Mouse (Mus musculus) lung, embryonic 14.5 days (tissue): ENCODE results near the gene Abca8b. TPM values are rescaled to one million over a fixed set of nuclear protein-coding genes. Genes with fewer than 3 reads are reported as not detected.
"Not testable (repeated sequence)": the region's sequence is repeated elsewhere in the genome, so short reads cannot be mapped to it uniquely, and the experiment has no call there.

Experiments
- ATAC-seq: fragments of 200-750 bp; cut with Nextera tagmentation; 2 replicates; pipeline ENCODE4 v1.8.0; 2017; ENCODE audit warnings: mild to moderate bottlenecking, moderate TSS enrichment, moderate library complexity; ENCODE audit not compliant: insufficient read depth
- DNase-seq: peaks from one replicate; pipeline ENCODE4 v3.0.0-alpha.2; 2015
- H3K27ac ChIP-seq: fragments of 300-500 bp; sonication (generic); 2 replicates; pipeline ENCODE4 v1.5.1; 2014; ENCODE audit warnings: low read depth, mild to moderate bottlenecking, moderate library complexity
- H3K27me3 ChIP-seq: fragments of 300-500 bp; sonication (generic); 2 replicates; pipeline ENCODE4 v1.6.1; 2014; ENCODE audit warnings: low read length, control low read depth; ENCODE audit not compliant: insufficient read depth
- H3K36me3 ChIP-seq: fragments of 300-500 bp; sonication (generic); 2 replicates; pipeline ENCODE4 v1.6.1; 2014; ENCODE audit warnings: control low read depth; ENCODE audit not compliant: insufficient read depth
- H3K4me1 ChIP-seq: fragments of 300-500 bp; sonication (generic); 2 replicates; pipeline ENCODE4 v1.6.1; 2014; ENCODE audit warnings: antibody characterized with exemption, control low read depth; ENCODE audit not compliant: insufficient read depth
- H3K4me2 ChIP-seq: fragments of 300-500 bp; sonication (generic); 2 replicates; pipeline ENCODE4 v1.6.1; 2014; ENCODE audit warnings: mild to moderate bottlenecking
- H3K4me3 ChIP-seq: fragments of 300-500 bp; sonication (generic); 2 replicates; pipeline ENCODE4 v1.5.1; 2014; ENCODE audit warnings: low read depth, low read length
- H3K9ac ChIP-seq: fragments of 300-500 bp; sonication (generic); 2 replicates; pipeline ENCODE4 v1.6.1; 2014
- H3K9me3 ChIP-seq: fragments of 300-500 bp; sonication (generic); 2 replicates; pipeline ENCODE4 v1.6.1; 2016; ENCODE audit warnings: low read depth, low read length, control low read depth
- CTCF ChIP-seq: IDR thresholded peaks from 2 replicates; pipeline ENCODE4 v1.5.1; 2016; ENCODE audit warnings: antibody characterized with exemption, low read depth
- WGBS: fragments of 180-500 bp; shearing (Covaris S2); extraction: QIAGEN DNeasy Blood & Tissue Kit; methylation state at CpG from one replicate; pipeline ENCODE4 v1.1.7; 2014; 5-methylcytosine and 5-hydroxymethylcytosine counted together
- polyA plus RNA-seq: library from polyadenylated mRNA; unstranded; fragments of >200 nt; fragmentation: Nextera tagmentation; extraction: Ambion mirVana; gene quantifications from 2 replicates; pipeline ENCODE4 v1.2.1, GENCODE M21; 2014

The Abca8b gene
- polyA plus RNA-seq, 1 experiment from 2014 or later = 0.53 TPM

DNA sequence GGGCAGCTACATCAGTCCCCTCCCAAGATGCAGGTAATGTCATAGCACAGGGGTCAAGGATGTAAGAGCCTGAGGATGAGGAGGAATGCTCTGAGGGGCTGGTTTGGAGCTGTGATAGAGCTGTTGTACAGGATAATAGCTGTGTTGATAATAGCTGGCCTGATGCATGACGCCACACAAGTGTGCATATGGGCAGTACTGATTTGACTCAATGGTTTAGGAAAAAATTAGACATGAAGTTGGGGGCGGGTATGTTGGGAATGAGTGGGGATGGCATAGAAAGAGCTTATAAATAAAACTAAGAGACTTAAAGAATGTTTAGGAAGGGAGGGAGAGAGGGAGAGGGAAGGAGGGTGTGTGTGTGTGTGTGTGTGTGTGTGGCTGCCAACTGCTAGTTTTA is 5.4 kb downstream of the Abca8b start:
- Histone ChIP-seq H3K9ac (no peak overlapping the region), H3K4me3 (no peak overlapping the region), H3K4me1 (no peaks in the 10 kb centered on the region), H3K27ac (no peak overlapping the region), H3K9me3 (no peaks in the 10 kb centered on the region), H3K36me3 (no peaks in the 10 kb centered on the region), H3K27me3 (no peaks in the 10 kb centered on the region), H3K4me2 (no peak overlapping the region)
- 79% methylated on average over 2 of the region's 2 CpGs for WGBS
- TF ChIP-seq CTCF = no peak
- ATAC-seq = no peak
- DNase-seq = no peak

GRCm38 (mm10) chr11:109988164-109988563 is 7.5 kb downstream of the Abca8b start:
- no peak for ATAC-seq

DNA sequence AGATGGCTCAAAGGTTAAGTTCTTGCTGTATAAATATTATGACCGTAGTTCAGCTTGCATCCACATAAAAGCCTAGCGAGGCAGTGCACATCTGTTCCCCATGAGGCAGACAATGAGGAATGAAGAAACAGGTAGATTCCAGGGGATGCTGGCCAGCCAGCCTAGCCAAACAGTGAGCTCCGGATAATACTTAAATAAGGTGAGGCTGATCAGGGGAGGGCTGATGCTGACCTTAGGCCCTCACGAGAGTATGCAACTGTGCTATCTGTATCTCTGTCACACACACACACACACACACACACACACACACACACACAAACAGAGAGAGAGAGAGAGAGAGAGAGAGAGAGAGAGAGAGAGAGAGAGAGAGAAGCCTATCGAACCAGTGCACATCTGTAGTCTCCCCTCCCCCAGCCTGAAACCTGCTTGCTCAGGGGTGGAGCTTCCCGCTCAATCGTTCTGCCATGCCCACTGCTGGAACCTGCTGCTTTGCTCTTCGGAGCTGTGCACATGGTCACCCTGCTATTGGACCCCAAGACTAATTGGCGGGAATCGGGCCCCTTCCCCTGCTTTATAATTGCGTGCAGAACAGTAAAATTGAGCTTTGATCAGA is 8.1 kb downstream of the Abca8b start:
- H3K36me3 ChIP-seq, H3K9ac ChIP-seq, H3K4me2 ChIP-seq, DNase-seq, H3K27me3 ChIP-seq, H3K4me1 ChIP-seq, H3K4me3 ChIP-seq, H3K27ac ChIP-seq, ATAC-seq, H3K9me3 ChIP-seq: not testable (repeated sequence)
- 23% methylated on average over 11 of the region's 11 CpGs for WGBS

More at GRCm38 (mm10) chr11:109988164-109988563, 7.5 kb downstream of the Abca8b start:
- Histone ChIP-seq H3K9ac (no peak overlapping the region), H3K27me3 (no peaks in the 10 kb centered on the region), H3K4me3 (no peak overlapping the region), H3K4me1 (no peaks in the 10 kb centered on the region), H3K9me3 (no peaks in the 10 kb centered on the region), H3K4me2 (no peak overlapping the region), H3K36me3 (no peaks in the 10 kb centered on the region), H3K27ac (no peak overlapping the region)
- WGBS = 47% methylated on average over 1 of the region's 1 CpGs
- no peak for DNase-seq
- no peak for TF ChIP-seq CTCF

DNA sequence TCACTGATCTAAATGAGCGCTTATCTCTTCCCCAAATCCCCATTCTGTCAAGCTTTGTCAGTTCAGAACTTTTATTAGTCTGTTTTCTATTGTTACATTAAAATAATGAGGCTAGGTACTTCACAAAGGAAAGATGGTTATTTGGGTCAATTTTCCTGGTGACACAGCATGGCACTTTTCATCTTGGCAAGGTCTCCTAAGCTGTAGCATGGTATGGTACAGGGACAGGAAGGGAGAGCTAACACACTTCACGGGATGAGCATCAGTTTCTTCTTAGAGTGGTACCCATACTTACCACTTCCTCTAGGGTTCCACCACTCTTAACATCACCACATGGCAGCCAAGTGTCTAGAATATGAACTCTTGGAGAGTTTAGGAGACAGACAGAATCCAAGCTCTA is 13.8 kb downstream of the Abca8b start:
- ATAC-seq = no peak
- DNase-seq = no peak
- no peak for TF ChIP-seq CTCF

DNA sequence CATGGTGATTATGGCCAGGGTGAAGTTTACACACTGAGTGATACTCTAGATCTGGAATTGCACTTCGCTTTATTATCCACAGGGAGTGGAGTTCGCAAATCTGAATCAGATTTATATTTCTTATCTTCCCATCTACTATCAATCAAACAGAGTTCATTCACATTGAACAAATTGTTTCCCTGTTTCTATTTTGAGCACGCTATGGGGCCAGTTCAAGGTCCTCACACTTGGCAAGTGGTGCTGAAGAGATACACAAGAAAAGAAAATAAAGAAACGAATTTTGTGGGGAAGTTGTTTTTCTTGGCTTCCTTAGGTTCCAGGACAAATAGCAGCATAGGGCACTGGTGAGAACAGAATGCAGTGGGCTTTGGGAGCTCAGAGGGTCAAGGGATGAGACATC is 25.1 kb downstream of the Abca8b start:
- H3K4me3 ChIP-seq = no peak overlapping the region
- H3K9me3 ChIP-seq = no peaks in the 10 kb centered on the region; the same call in 1 of the 2 replicates
- H3K9ac ChIP-seq = no peak overlapping the region
- no peaks in the 10 kb centered on the region for H3K4me1 ChIP-seq
- no peak for TF ChIP-seq CTCF
- 70% methylated on average over 4 of the region's 4 CpGs for WGBS
- no peak overlapping the region for H3K27ac ChIP-seq
- no peaks in the 10 kb centered on the region for H3K27me3 ChIP-seq
- no peaks in the 10 kb centered on the region for H3K36me3 ChIP-seq
- H3K4me2 ChIP-seq = no peak overlapping the region
- ATAC-seq (no peak), DNase-seq (no peak)

More for the DNA sequence above, 13.8 kb downstream of the Abca8b start:
- Histone ChIP-seq H3K4me3 (no peak overlapping the region), H3K4me1 (no peaks in the 10 kb centered on the region), H3K9ac (no peak overlapping the region), H3K27ac (no peak overlapping the region), H3K9me3 (no peaks in the 10 kb centered on the region), H3K4me2 (no peak overlapping the region), H3K36me3 (no peaks in the 10 kb centered on the region), H3K27me3 (no peaks in the 10 kb centered on the region)
- 87% methylated on average over 2 of the region's 2 CpGs for WGBS

DNA sequence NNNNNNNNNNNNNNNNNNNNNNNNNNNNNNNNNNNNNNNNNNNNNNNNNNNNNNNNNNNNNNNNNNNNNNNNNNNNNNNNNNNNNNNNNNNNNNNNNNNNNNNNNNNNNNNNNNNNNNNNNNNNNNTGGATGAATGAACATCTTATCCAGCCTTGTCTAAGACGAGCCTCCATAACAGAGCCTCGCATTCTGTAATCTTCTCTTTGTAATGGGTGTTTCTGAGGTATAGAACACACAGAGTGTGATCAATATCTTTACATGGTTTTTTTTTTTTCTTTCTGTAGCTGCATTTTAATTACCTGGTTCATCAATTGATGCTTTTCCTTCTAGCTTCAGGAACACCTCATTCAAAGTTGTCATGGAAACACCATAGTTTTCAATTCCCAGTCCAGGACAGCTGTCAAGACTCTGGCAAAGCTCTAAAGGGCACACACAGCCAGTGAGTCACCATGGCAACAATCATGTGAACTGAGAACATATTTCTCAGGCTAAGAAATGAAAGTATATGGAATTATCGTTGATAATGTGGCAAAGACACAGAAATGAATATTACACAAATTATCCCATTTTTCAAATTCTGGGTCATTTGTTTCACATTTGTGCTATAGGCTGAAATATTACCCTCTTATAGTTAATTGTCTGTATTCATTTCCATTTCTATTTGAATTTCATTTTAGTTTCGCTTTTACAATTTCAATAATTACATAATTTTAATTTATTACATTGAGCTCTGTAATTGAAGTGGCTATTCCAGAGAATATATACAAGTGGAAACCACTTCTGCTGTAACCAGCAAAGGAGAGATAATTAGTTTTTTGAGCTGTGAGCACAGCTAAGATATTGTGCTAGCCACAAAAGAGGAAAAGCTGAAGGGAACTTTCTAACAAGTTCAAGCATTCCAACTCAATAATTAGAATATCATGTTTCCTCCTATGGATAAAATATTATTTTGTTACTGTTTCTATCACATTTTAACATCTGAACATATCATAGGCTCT is 33.9 kb downstream of the Abca8b start:
- no peak overlapping the region for H3K9ac ChIP-seq
- no peaks in the 10 kb centered on the region for H3K9me3 ChIP-seq
- H3K4me1 ChIP-seq = no peaks in the 10 kb centered on the region
- 71% methylated on average over 4 of the region's 4 CpGs for WGBS
- no peak for ATAC-seq
- no peaks in the 10 kb centered on the region for H3K36me3 ChIP-seq
- no peak for TF ChIP-seq CTCF
- H3K27ac ChIP-seq = no peak overlapping the region
- no peaks in the 10 kb centered on the region for H3K27me3 ChIP-seq
- no peak overlapping the region for H3K4me3 ChIP-seq
- H3K4me2 ChIP-seq = no peak overlapping the region
- DNase-seq = peak; percentile 32

- Histone ChIP-seq H3K27me3 (no peaks in the 10 kb centered on the region), H3K4me2 (no peak overlapping the region), H3K9me3 (no peaks in the 10 kb centered on the region), H3K36me3 (no peaks in the 10 kb centered on the region), H3K4me1 (no peaks in the 10 kb centered on the region), H3K4me3 (no peak overlapping the region), H3K9ac (no peak overlapping the region), H3K27ac (no peak overlapping the region)
- ATAC-seq = no peak
- peak; percentile 28 for TF ChIP-seq CTCF
- 86% methylated on average over 1 of the region's 1 CpGs for WGBS
- no peak for DNase-seq
Observed at GRCm38 (mm10) chr11:109955185-109955584, 40.5 kb downstream of the Abca8b start.
